Mouse (Mus musculus): ENCODE measurements at regions not wholly inside any gene's neighbourhood (a gene's known extent, or its start where the extent isn't known, plus 50 kb on each side); places are given as distances from the start of the nearest gene placed in this dataset.

DNA sequence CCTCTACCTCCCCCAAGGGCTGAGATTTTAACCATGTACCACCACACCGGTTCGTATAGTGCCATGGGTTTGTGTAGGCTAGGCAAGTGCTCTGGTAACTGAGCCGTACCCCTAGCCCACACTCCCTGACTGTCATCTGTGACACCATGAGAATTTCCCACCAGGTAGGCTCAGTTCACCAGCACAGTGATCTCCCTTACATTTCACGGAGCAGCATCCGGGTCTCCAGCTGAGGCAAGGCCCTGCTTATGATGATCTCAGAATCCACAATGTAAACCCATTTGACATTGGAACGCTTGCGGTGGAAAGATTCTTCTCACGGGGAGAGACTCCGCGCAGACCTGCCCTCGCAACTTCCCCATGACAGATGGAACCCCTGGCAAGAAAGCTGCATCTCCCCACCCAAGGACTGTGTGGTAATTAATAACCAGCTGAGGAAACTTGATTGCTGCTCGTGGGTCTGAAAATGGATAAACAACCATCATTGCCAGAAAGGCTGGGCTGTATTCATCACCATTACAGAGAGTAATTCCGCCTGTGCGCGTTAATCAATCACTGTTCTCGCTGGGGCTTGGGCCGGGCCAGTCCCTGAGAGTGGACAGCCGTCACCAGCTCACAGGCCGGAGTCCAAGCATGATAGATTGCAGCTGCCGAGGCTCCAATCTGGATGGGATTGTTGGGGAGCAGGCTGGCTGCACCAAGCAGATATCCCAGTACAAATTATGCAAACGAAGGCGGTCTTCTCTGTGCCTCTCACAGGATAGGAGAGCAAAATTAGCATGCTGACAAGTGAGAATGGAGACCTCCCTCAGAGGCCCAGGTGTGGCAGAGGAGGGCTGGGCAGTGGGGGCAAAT lies 492.3 kb downstream of the Fam19a5 start:
- DNase-seq (ENCODE audit: low read depth) = no peak

DNA sequence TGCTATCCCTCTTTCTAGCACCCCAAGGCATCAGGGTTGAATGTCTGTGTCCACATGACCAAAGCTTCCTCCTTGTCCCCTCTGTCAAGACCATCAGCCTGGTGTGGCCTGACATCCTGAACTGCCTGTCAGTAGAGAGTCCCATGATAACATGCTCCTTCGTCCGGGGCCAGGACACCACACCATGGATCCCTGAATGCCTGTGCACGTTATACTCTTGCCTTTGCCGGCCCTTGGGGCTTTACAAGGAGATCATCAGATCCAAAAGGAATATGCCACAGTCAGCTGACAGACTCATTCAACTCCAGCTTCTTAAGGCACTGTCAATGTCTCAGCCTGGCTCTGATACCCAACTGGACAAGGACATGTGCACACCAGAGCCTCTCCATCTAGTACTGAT lies 493.5 kb downstream of the Fam19a5 start:
- DNase-seq (ENCODE audit: low read depth) = no peak

DNA sequence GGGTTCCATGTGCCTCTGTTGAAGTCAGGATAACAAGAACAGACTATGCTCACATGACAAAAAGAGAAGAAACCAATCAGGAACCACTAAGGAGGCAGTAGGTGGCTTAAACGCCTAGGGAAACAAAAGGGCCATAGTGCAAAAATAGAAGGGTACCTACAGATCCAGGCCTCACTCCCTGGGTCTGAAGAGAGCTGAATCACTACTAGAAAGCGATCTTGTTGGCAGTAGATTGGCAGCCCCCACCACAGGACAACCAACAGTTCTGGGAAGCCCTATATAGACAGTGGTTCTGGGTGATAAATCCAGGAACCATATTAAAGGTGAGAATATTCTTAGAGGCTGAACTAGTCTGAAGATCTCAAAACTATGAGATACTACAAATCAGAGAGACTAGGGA lies 498.7 kb downstream of the Fam19a5 start:
- no peak for DNase-seq (ENCODE audit: low read depth)

DNA sequence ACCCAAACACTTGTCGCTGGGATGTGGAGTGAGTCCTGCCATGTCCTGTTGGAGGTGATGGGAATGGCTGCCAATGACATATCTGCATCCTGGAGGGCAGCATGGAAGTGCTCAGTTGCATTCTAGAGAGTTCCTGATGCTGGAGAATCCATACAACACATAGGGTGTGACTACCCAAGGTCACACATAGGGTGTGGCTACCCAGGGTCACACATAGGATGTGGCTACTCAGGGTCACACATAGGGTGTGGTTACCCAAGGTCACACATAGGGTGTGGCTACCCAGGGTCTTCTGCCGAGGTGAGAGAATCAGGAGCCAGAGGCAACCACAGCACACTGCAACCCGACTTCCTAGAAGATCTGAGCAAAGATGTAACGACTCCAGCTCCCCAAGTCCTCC lies 514.0 kb downstream of the Fam19a5 start:
- DNase-seq (ENCODE audit: low read depth) = no peak

DNA sequence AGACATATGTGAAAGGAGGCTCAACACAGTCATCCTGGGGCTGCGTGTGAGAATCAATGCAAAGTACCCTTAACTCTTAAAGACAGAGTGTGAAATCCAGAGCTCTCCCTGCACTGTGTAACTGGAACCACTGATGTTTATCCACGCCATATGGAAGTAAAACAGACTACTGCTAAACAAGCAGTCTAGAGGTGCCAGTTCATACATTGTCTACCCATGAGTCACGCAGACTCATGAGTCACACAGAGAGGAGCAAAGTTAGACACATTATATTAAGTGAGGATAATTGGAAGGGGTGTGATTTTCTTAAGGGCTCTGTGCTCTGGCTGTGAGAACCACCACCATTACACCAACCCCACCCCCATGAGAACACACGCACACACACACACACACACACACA lies 516.8 kb downstream of the Fam19a5 start:
- DNase-seq (ENCODE audit: low read depth) = no peak

DNA sequence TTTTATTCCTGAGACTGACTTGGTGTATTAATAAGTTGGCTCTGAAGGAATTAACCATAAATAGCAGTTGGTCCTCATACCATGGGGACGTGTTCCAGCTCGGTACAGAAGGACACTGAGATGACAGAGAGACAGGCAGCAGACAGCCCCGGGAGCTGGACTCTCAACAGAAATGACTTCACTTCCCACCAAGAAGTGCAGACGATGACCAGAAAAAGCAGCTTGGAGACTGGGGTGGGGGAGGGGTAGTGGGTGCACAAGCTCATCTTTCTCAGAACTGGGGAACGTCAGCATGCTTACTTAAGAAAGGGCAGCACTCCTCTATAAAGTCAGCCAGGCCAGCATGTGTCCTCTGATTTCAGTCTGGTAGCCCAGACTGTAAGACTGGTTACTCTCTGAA lies 518.9 kb downstream of the Fam19a5 start:
- DNase-seq (ENCODE audit: low read depth) = no peak

DNA sequence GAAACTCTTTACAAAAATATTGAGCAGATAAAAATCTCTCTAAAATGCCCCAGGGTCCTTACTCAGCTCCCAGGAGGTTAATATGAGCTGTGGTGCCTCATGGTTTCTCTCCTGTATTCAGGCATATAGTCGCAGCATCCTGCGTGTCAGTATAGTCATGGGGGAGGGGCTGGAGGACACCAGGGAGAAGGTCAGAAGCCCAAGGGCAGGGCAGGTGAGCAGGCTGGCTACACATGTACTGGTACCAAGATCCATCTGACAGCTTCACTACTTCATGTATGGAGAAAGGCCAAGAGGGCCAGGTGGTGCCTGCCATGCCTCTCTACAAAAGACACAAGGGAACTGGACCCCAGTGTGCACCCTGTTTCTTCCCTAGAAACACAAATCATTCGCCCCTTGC lies 524.4 kb downstream of the Fam19a5 start:
- DNase-seq (ENCODE audit: low read depth) = no peak

DNA sequence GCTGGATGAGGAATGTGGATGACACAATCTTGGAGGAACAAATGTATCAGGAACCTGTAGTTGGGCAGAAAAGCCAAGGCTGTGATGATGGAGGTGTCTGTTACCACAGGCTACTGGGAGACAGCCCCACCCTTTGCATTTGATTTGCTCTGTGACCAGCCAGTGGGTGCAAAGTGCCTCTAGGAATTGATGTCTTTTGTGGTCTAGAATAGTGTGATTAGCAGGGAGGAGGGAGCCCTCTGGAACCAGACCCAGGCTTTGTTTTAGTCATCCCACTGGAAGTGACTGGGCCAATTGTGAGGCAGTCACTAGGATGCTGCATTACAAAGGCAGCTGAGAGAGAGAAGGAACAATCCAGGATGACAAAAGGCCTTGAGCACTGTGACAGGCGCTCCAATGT lies 527.4 kb upstream of the Zdhhc25 start:
- no peak for DNase-seq (ENCODE audit: low read depth)

DNA sequence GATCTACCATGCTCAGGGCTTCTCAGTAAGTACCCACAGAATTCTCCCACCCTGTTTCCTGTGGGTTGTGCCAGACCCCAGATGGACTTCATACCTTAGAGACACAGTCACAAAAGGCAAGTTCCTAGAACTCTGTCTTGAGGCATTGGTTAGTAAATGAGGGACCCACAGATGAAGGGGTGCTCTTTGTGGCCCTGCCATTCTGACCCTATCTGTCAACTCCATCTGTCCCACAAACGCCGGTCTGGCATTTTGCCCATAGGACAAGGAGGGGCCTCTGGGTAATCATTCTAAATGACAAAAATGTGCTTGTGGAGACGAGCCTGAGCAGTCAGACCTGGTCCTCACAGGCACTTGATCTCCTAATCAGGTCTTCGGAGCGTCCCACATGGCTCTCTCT lies 516.2 kb upstream of the Zdhhc25 start:
- DNase-seq (ENCODE audit: low read depth) = no peak

DNA sequence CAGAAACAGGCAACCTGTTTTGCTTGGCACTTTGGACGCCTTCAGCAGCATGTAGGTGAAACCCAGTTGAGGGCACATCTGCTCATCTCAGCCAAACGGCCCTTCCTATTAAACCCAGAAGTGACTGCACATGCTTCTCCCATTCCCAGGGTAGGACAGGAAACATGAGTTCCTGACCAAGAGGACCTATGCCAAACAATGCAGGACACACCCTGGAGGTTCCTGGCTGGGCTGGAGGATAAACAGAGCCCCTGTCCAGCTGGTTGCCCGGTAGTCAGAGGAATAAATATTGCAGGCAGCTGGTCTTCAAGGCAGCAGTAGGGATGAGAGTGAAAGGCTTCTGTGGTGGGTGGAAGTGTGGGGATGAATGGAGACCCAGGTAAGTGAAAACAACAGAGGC lies 514.5 kb upstream of the Zdhhc25 start:
- no peak for DNase-seq (ENCODE audit: low read depth)

DNA sequence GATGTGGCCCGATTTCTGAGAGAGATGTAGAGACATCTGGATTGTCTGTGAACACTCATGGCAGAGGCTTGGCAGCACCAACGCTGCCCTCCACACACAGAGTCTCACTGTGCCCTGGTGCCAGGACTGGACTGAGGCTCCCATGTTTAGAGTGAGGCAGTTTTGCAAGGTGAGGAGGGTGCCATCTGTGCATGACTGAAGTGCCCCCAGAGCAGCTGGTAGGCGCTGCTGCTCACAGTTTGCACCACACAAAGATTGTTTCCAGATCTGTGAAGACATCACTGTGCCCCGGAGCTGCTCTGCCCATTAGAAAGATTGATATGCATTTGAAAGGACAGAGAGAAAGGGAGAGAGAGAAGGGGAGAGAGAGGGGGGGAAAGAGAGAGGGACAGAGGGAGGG lies 510.6 kb upstream of the Zdhhc25 start:
- no peak for DNase-seq (ENCODE audit: low read depth)

DNA sequence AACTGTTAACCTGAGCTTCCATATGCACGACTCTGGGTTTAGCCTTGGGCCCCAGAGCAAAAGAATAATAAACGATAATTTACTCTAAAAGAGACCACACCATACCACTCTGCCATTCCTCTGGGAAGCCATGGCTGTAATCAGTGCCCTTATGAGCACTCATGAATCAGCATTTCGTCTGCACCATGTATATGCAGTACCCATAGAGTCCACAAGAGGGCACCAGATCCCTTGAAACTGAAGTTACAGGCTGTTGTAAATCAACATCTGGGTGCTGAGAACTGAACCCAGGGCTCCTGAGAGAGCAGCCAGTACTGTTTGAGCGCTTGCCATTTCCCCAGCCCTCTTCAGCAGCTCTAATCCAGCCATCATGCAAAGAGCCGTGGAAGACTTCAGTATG lies 508.7 kb upstream of the Zdhhc25 start:
- DNase-seq (ENCODE audit: low read depth) = no peak

DNA sequence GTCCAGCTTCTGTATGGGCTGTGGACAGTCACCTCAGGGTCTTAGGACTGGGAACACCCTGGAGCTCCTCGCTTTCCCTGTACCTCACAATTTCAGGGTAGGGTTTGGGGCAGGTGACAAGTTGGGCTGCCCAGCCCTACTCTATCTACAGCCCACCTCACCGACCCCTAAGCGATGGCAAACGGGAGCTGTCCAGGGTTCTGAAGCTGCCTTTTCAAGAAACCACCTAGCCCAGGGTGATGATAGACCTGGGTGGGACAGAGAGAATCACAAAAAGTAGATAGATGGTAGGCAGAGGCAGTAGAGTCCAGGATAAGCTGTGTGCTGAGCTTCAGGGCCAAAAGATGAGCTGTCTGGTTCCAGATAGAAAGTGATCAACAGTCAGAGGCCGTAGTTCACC lies 479.7 kb upstream of the Zdhhc25 start:
- no peak for DNase-seq (ENCODE audit: low read depth)

DNA sequence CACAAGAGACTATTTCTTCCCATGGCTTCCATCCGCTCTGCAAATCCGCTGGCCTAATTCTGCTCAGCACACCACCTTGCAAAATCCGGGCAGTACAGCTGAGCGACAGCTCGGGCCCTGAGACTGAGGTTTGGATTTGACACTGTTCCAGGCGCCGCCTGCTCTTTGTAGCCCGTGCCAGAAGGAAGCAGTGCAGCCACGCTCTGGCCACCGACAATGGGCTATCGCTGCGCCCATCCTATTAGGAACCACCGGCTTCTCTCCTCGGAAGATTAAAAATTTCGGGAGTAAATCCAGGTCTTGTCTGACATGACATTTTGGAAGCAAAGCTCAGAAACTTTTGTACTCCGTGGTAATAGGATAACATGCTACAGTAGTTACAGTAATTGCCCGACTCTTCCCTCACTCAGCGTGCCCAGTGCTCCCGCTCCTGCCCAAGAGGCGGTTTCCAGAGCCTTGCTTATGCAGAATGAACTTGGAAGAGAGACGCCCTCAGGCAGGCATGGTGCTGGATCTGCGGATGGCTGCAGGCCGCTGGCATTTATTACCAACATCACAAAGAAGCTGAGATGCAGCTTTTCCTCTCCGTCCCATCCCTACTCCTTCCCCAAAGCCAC lies 476.1 kb upstream of the Zdhhc25 start:
- no peak for DNase-seq (ENCODE audit: low read depth)

DNA sequence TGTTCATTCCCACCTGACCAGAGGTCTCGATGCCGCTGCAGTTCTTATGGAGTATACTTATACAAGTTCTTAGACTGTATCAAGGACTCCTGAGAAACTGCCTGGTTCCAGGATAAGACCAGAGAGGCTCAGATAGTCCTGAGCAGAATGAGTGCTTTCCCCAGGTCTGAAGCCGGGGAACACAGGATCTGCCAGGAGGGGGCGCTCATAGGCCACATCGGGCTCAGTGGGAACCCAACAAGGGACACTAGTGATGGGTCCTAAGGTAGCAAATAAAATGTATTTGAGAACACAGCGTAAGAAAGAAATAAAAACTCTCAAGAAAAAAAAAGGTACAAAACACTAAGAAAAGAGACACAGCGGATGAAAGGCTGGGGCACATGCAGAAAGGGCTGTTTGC lies 454.0 kb upstream of the Zdhhc25 start:
- DNase-seq (ENCODE audit: low read depth) = no peak

DNA sequence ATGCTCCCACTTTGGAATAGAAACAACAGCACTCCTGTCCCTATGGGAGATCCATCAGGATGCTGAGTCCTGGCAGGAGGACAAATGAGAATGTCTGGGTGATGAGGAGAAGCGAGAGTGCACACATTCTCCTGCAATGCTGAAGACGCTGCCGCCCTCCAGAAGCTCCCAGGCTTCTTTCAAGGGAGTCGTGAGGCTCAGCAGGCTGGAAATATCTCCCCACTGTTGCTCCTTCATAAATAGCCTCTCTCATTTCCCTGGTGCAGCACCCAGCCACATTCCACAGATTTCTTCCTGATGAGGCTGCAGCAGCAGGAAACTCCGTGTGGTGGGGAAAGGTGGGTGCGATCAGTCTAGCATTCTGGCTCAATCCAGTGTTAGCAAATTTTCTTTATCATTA lies 448.9 kb upstream of the Zdhhc25 start:
- DNase-seq (ENCODE audit: low read depth) = no peak

DNA sequence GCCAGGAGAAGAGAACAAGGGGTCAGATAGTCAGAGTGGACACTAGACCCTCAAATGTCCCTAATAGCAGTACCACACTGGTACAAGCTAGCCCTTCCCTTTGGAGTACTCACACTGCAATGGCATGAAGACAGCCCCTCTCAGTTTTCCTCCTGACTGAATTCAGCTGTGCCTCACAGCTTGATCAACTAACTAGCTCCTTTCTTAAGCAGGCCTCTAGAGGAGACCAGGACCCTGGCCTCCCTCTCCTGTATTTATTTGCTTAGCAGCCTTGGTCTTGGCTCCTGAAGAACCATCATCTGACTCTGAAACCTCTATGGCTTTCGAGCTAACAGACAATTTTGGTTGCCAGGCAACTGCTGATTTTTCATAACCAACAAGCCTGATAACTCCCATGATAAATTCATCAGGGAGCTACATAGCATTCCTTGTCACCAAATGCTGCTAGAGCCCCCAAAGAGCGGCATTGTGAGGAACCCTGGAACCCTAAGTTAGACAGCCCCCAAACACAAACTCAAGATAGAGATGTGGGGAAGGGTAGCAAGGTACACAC lies 440.4 kb upstream of the Zdhhc25 start:
- DNase-seq (ENCODE audit: low read depth) = no peak

DNA sequence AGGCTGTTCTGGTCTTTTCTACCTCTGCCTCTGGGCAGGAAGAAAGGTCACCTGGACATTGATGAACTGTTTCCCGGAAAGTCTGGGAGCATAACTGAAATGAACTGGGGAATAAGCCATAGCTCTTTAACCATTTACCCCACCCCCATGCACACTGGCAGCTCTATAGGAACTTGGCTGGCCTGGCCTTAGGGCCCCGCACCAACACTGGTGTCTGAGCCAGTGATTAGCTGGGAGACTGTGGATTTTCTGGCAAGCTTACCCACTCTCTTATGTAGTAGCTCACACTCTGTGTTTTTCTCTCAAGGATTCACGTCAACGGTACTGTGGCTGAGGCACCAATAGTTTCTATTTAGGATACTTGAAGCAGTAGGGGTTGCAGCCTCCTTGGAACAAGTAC lies 439.8 kb upstream of the Zdhhc25 start:
- DNase-seq (ENCODE audit: low read depth) = no peak

DNA sequence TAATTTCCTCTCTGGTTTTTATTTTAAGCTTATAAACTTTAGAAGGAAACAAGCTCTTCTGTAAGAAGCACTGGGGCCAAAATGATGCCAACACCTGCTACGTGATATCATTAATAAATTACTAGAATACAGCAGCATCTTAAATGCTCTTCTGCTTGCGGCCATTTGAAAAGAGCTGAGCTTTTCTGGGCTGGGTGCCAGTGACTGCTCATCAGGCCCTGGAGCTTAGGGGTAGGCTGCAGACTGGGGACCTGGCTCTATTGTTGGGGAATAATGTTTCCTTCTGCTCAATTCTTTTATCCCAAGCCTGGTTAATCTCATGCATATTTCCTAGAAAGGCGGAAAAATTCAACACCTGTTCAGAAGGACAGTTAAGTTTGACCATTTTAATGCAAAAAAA lies 436.7 kb upstream of the Zdhhc25 start:
- DNase-seq (ENCODE audit: low read depth) = no peak

DNA sequence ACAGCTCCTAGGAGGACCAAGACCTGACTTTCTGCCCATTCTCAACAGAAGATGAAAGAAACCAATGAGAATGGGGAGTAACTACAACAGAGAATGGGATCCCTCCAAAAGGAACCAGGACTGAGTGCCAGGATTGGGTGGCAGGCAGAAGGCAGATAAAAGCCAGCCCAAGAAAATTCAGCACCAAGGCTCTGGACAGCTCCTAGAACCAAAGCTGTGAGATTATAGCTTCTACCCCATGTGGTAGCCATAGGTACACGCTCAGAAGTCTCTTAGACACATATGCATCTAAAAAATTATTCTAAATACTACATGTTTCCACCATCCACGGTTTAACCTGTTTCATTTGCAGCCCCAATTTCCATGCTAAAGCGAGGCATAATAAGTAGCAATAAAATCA lies 425.8 kb upstream of the Zdhhc25 start:
- no peak for DNase-seq (ENCODE audit: low read depth)

DNA sequence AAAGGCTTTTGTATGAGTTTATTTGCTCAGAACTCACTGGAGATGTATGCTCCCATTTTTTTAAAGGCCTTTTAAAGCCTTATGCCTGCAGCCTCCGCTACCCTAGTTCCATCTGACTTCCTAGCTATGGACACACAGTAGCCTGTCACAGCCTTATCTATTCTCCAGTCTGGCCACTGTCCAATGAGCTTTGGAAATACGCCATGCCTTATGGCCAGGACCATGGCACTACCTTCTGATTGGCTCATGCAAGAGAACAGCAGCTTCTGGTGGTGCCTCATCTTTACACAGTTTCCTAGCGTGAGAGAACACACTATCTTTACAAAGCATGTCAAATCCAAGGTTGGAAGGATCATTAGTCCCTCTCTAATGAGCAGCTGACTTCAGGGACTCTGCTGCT lies 424.1 kb upstream of the Zdhhc25 start:
- DNase-seq (ENCODE audit: low read depth) = no peak

DNA sequence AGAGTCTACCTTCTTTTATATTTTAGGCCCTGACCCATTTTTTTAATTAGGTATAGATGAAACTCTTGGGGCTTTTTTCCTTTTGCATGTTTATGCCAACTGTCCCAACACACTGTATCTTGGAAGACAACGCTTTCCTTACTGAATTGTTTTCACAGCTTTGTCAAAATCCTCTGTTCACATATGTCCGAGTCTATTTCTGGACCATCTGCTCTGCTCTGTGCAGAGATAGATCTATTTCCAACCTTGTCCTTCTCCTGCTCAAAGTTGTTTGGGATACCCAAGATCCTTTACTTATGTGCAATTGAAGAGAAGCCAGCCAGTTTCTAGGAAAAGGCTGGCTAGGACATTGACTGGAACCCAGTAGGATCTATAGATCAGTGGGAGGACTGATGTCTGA lies 403.6 kb upstream of the Zdhhc25 start:
- no peak for DNase-seq (ENCODE audit: low read depth)

DNA sequence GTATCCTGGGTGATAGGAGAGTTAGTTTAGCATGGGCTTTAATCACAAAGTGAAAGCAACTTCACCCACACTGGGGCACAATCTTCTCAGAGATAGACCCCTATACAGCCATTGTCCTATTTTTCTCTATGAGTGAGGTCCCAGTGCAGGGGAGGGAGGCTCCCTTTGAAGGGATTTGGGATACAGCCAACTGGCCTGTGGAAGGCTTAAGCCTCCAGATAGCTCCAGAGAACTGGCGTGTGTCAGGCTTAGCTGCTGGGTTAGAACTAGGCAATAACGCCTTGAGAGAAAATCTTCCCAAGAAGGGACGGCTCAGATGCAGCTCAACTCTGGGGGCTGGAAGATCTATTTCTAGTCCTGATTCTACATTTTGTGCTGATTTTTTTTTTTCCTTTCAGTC lies 397.4 kb upstream of the Zdhhc25 start:
- no peak for DNase-seq (ENCODE audit: low read depth)

DNA sequence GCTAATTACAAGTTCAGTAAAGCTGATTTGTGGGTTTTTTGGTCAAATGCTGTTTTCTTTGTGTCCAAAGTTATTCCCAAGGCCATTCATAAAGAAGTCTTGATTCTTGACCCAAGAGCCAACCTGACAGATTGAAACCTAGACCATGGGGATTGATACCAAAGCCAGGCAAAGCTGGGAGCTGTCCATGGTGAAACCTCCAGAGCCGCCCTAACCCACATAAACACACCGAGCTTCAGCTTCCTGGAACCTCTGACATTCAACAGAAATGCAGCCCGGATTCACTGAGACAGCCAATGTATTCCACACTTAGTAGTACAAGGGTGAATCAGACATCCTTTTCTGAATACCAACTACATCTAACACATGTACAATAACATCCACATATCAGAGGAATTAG lies 386.7 kb upstream of the Zdhhc25 start:
- DNase-seq (ENCODE audit: low read depth) = no peak

Measured in fibroblast of lung, adult 2 months (primary cell).